Mouse (Mus musculus): ENCODE results near the gene Rgs12.

Rgs12 gene

DNA sequence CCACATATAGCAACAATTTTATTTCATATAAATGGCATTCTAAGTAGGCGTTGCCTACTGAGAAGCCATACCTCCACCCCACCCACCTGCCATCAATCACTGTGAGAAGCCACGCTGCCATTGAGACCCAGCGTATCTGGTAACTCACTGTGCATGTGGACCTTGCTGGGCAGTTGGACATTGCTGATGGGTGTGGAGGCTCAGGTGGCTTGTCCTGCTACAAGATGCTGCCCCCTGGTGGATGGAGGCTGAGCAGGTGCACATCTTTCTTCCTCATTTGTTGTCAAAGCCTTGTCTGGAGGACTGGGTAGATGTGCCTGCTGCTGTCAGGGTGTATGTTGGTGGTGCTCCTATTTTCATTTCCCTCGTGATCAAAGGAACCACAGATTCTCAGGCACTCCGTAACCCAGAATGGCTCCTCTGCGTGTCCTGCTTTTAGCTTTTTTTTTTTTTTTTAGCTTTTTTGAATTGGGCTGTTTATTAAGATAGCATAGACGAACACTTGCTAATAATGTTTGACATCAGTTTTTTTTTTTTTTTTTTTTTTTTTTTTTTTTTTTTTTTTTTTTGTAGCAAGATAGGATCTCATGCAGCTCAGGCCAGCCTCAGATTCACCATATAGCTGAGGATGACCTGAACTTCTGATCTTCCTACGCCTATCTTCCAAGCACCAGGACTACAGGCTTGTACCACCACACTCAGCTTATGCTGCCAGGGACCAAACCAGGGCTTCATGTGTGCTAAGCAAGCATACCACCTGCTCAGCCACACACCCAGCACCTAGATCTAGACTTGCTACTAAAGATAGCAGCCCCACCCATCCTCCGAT lies 139.8 kb downstream of the Rgs12 start:
- peak; percentile 80 to 88 for DNase-seq
